Mouse (Mus musculus): Measurements from ENCODE around the gene Ppp2r5c. TPM values are rescaled to one million over a fixed set of nuclear protein-coding genes. Genes with fewer than 3 reads are reported as not detected.

The Ppp2r5c gene
- total and polyA plus RNA-seq, 3 experiments = 72.0 to 100.0 (median 93.9) TPM

DNA sequence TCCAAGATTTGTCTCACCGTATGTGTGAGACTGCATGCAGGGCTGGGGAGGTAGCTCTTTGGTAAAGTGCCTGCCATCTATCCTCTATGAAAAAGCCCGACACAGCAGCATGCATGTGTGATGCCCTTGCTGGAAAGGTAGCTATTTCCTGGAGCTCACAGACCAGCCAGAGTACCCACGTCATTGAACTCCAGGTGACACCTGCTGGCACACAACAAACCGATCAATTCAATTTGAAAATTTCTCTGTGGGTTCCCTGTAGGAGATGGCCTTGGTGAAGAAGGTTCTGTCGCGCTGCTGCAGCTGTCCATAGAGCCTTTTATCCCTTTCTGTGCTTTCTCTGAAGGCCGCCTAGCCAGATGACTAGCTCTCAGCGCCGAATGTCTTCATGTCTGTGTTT lies 92.9 kb downstream of the Ppp2r5c start:
- Histone ChIP-seq H3K4me1 (ENCODE audit: control insufficient read depth in 1 of 2, insufficient read depth in 2 of 2, low read length in 2 of 2) (peaks cover 2 to 3% of the 10 kb centered on the region in 2 experiments; a peak in 2 of 4 replicates), H3K79me2 (ENCODE audit: control insufficient read depth, insufficient read depth, low read length, poor library complexity) (peaks cover 1% of the 10 kb centered on the region; the same call in 1 of the 2 replicates), H3K36me3 (ENCODE audit: control insufficient read depth in 1 of 2, insufficient read depth in 2 of 2, low read length in 2 of 2) (peaks cover 0 to under 1% of the 10 kb centered on the region in 2 experiments; a peak in 3 of 4 replicates), H3K4me3 (ENCODE audit: control insufficient read depth in 1 of 2, insufficient read depth in 1 of 2, low read depth in 2 of 2, low read length in 2 of 2) (no peak overlapping the region), H3K9me3 (replicated peaks; ENCODE audit: insufficient read depth, low read length) (no peaks in the 10 kb centered on the region), H3K27me3 (ENCODE audit: control insufficient read depth in 1 of 2, insufficient read depth in 2 of 2, low read length in 2 of 2) (no peaks in the 10 kb centered on the region), H3K9ac (ENCODE audit: control insufficient read depth, low read depth, low read length, poor library complexity, severe bottlenecking) (no peak overlapping the region), H3K27ac (ENCODE audit: control insufficient read depth, low read depth, low read length) (no peak overlapping the region)
- TF ChIP-seq HCFC1 (IDR thresholded peaks at IDR 0.05; ENCODE audit: low read depth, low read length) (no peak), ZNF384 (IDR thresholded peaks at IDR 0.05; ENCODE audit: low read depth, low read length) (no peak), E2F4 (IDR thresholded peaks at IDR 0.05; ENCODE audit: borderline replicate concordance, low read depth, low read length) (no peak), EP300 (IDR thresholded peaks at IDR 0.05; ENCODE audit: low read depth in 1 of 2, low read length in 2 of 2) (no peak), BHLHE40 (IDR thresholded peaks at IDR 0.05; ENCODE audit: borderline replicate concordance, low read depth, low read length) (no peak), GABPA (IDR thresholded peaks at IDR 0.05; ENCODE audit: low read depth, low read length) (no peak), ETS1 (IDR thresholded peaks at IDR 0.05; ENCODE audit: low read depth, low read length) (no peak), MYB (IDR thresholded peaks at IDR 0.05; ENCODE audit: low read depth, low read length) (no peak), POLR2AphosphoS5 (IDR thresholded peaks at IDR 0.05; ENCODE audit: borderline replicate concordance, low read depth, low read length) (no peak), CTCF (IDR thresholded peaks at IDR 0.05 in 2 of 3, conservative IDR thresholded peaks at IDR 0.05 in 1 of 3; ENCODE audit: control insufficient read depth in 1 of 3, insufficient read depth in 1 of 3, low read depth in 2 of 3, low read length in 3 of 3, poor library complexity in 1 of 3, severe bottlenecking in 1 of 3) (no peak), GATA1 (IDR thresholded peaks at IDR 0.05; ENCODE audit: low read depth, low read length) (no peak), MAX (IDR thresholded peaks at IDR 0.05; ENCODE audit: low read length) (no peak)
- DNase-seq (ENCODE audit: low read depth, low spot score) = no peak

DNA sequence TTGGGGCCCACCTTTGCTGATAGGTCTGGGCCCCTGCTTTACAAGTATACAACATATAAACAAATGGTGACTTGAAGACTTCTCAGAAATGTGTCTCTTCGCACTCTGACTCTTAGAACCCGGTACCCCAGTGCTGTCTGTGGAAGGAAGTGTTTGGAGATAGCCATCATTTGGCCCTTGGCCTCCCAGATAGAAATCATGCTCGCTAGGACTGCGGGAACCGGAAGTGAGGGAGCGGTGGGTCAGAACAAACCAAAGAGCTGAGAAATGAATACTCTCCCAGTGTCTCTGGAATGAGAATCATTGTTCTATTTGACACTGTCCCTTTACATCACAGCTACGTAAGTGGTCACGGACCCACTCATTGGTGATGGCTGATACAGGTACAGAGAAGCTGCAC lies 93.4 kb downstream of the Ppp2r5c start:
- no peak for TF ChIP-seq ELF1 (IDR thresholded peaks at IDR 0.05; ENCODE audit: low read depth, low read length)
- TF ChIP-seq CHD2 (IDR thresholded peaks at IDR 0.05; ENCODE audit: low read length) = no peak
- no peak for TF ChIP-seq TCF12 (IDR thresholded peaks at IDR 0.05; ENCODE audit: low read depth, low read length)
- no peak for TF ChIP-seq GATA1 (IDR thresholded peaks at IDR 0.05; ENCODE audit: low read depth, low read length)
- no peak for TF ChIP-seq USF2 (IDR thresholded peaks at IDR 0.05; ENCODE audit: borderline replicate concordance in 1 of 2, insufficient read depth in 1 of 2, low read depth in 1 of 2, low read length in 2 of 2)
- Histone ChIP-seq H3K36me3 (ENCODE audit: control insufficient read depth in 1 of 2, insufficient read depth in 2 of 2, low read length in 2 of 2) (peaks cover 0 to 6% of the 10 kb centered on the region in 2 experiments; a peak in 3 of 4 replicates), H3K79me2 (ENCODE audit: control insufficient read depth, insufficient read depth, low read length, poor library complexity) (no peaks in the 10 kb centered on the region), H3K27me3 (ENCODE audit: control insufficient read depth in 1 of 2, insufficient read depth in 2 of 2, low read length in 2 of 2) (no peaks in the 10 kb centered on the region), H3K4me3 (ENCODE audit: control insufficient read depth in 1 of 2, insufficient read depth in 1 of 2, low read depth in 2 of 2, low read length in 2 of 2) (no peak overlapping the region), H3K4me1 (ENCODE audit: control insufficient read depth in 1 of 2, insufficient read depth in 2 of 2, low read length in 2 of 2) (peaks cover 5 to 6% of the 10 kb centered on the region in 2 experiments; a peak in 2 of 4 replicates), H3K9me3 (replicated peaks; ENCODE audit: insufficient read depth, low read length) (no peaks in the 10 kb centered on the region), H3K9ac (ENCODE audit: control insufficient read depth, low read depth, low read length, poor library complexity, severe bottlenecking) (no peak overlapping the region), H3K27ac (ENCODE audit: control insufficient read depth, low read depth, low read length) (no peak overlapping the region)
- no peak for DNase-seq (ENCODE audit: low read depth, low spot score)

Data from MEL (cell line).